Mouse (Mus musculus) heart, adult 2 months (tissue): Measurements from ENCODE around the gene Ctsl. TPM values are rescaled to one million over a fixed set of nuclear protein-coding genes. Genes with fewer than 3 reads are reported as not detected.
A peak's percentile ranks its signal among the peaks of the same experiment; 100 is the strongest.

Source experiments
- DNase-seq, 2 experiments: peaks; one replicate each; pipeline ENCODE4 v3.0.0; 2021
- H3K27ac ChIP-seq: fragments of 200-600 bp; 2 replicates; pipeline ENCODE4 v1.8.1; 2022
- H3K27me3 ChIP-seq: fragments of 200-500 bp; 2 replicates; pipeline ENCODE4 v1.6.1; 2012; ENCODE audit warnings: mild to moderate bottlenecking, low read length, inconsistent platforms, mixed read lengths; ENCODE audit not compliant: control insufficient read depth, insufficient read depth
- H3K36me3 ChIP-seq: fragments of 200-500 bp; 2 replicates; pipeline ENCODE4 v1.6.1; 2012; ENCODE audit warnings: low read length, inconsistent platforms; ENCODE audit not compliant: control insufficient read depth, insufficient read depth
- H3K4me1 ChIP-seq: fragments of 200-500 bp; 2 replicates; pipeline ENCODE4 v1.6.1; 2011; ENCODE audit warnings: low read length; ENCODE audit not compliant: control insufficient read depth, insufficient read depth
- H3K4me3 ChIP-seq: fragments of 200-600 bp; 2 replicates; pipeline ENCODE4 v1.8.1; 2022
- H3K79me2 ChIP-seq: fragments of 200-500 bp; replicated peaks from 2 replicates; pipeline ENCODE4 v1.6.1; 2012; ENCODE audit warnings: mild to moderate bottlenecking, inconsistent platforms, low read length, moderate library complexity, mixed read lengths; ENCODE audit not compliant: control insufficient read depth, insufficient read depth
- H3K9ac ChIP-seq: fragments of 200-500 bp; 2 replicates; pipeline ENCODE4 v1.6.1; 2012; ENCODE audit warnings: low read depth, mild to moderate bottlenecking, control low read depth, inconsistent platforms, low read length, mixed read lengths
- CTCF ChIP-seq: fragments of 200-600 bp; IDR thresholded peaks from 2 replicates; pipeline ENCODE4 v1.8.1; 2022; ENCODE audit warnings: antibody characterized with exemption, mild to moderate bottlenecking, moderate library complexity
- EP300 ChIP-seq: fragments of 200-500 bp; IDR thresholded peaks from 2 replicates; pipeline ENCODE4 v1.6.1; 2011; ENCODE audit warnings: low read depth, low read length, control low read depth; ENCODE audit not compliant: insufficient read depth
- POLR2A ChIP-seq: fragments of 200-500 bp; IDR thresholded peaks from 2 replicates; pipeline ENCODE4 v1.6.1; 2011; ENCODE audit warnings: mild to moderate bottlenecking, low read depth, low read length, control low read depth; ENCODE audit not compliant: insufficient read depth
- WGBS: fragments of 180-500 bp; shearing (Covaris S2); methylation state at CpG from one replicate; pipeline ENCODE4 v1.1.7; 2018; 5-methylcytosine and 5-hydroxymethylcytosine counted together
- intact Hi-C: fragments of 180-260 bp; cut with DNase I; formaldehyde crosslinking; loops from one replicate; pipeline ENCODE4 v1.15.1; 2025
- long read RNA-seq: library from polyadenylated mRNA; stranded (forward); transcript quantifications from one replicate; pipeline ENCODE4 v2.0.0, GENCODE M21; 2021
- polyA plus RNA-seq: library from polyadenylated mRNA; depleted of rRNA; stranded (reverse); fragments of >200 nt; gene quantifications from 2 replicates; pipeline ENCODE4 v1.2.3, GENCODE M21; 2012; rRNA removed
- total RNA-seq, 2 experiments: library from RNA; stranded (reverse); gene quantifications; 2 replicates each; pipeline ENCODE4 v1.2.3; 2021

The Ctsl gene
- 100 to 1,000 TPM; 221 to 288 TPM for total RNA-seq
- polyA plus RNA-seq: 90.0 and 166 TPM in 2 replicates
- long read RNA-seq, transcript Ctsl-201 (8 exons, 1,971 nt): major isoform, 111 of 119 reads
- long read RNA-seq, partial matches to known transcripts: 6 of 119 reads
- long read RNA-seq, other reads (novel, unspliced or antisense): 2 of 119 reads

- Histone ChIP-seq H3K9ac (peak within 1 kb of the TSS; percentile 93), H3K36me3 (peaks cover 21% of the 10 kb centered on the region), H3K4me1 (no peaks in the 10 kb centered on the region), H3K4me3 (peak within 1 kb of the TSS; percentile 89), H3K79me2 (no peaks in the 10 kb centered on the region; the same call in 1 of the 2 replicates), H3K27ac (peak within 1 kb of the TSS; percentile 97), H3K27me3 (no peaks in the 10 kb centered on the region)
- peak; percentile 98 for DNase-seq
- under 1% methylated on average over 43 of the region's 43 CpGs for WGBS
- intact Hi-C loops: loop anchor here (1.0 kb wide), 1 partner anchor 62 kb away; the partner anchor contains the start of gene Cdk20
- TF ChIP-seq CTCF: no peak
- peak; percentile 98 for TF ChIP-seq POLR2A
- TF ChIP-seq EP300: peak; percentile 57; the same call in 1 of the 2 replicates
Measured at GRCm38 (mm10) chr13:64370173-64370940, at the start of gene Ctsl. TSS of gene Ctsl (minus strand) at chr13:64370890.

GRCm38 (mm10) chr13:64416955-64417601 is 46.4 kb upstream of the Ctsl start:
- no peaks in the 10 kb centered on the region for H3K4me1 ChIP-seq
- no peaks in the 10 kb centered on the region for H3K36me3 ChIP-seq
- no peak overlapping the region for H3K27ac ChIP-seq
- intact Hi-C loops: no loop called here
- no peaks in the 10 kb centered on the region for H3K79me2 ChIP-seq
- 50% methylated on average over 5 of the region's 5 CpGs for WGBS
- no peak overlapping the region for H3K9ac ChIP-seq
- H3K4me3 ChIP-seq: no peak overlapping the region
- no peaks in the 10 kb centered on the region for H3K27me3 ChIP-seq
- peak; percentile 44 to 48 for DNase-seq
- TF ChIP-seq CTCF (no peak), EP300 (no peak), POLR2A (no peak)

- no peak for TF ChIP-seq POLR2A
- no peak for TF ChIP-seq CTCF
- TF ChIP-seq EP300: no peak
- H3K27ac ChIP-seq: no peak overlapping the region
- H3K9ac ChIP-seq: no peak overlapping the region
- intact Hi-C loops: no loop called here
- no peaks in the 10 kb centered on the region for H3K36me3 ChIP-seq
- no peak for DNase-seq
- H3K4me1 ChIP-seq: no peaks in the 10 kb centered on the region
- no peak overlapping the region for H3K4me3 ChIP-seq
- H3K79me2 ChIP-seq: no peaks in the 10 kb centered on the region
- WGBS: 81% methylated on average over 2 of the region's 2 CpGs
- no peaks in the 10 kb centered on the region for H3K27me3 ChIP-seq
Measured at GRCm38 (mm10) chr13:64415659-64416058, 45.0 kb upstream of the Ctsl start.

- Histone ChIP-seq H3K9ac (no peak overlapping the region), H3K27ac (no peak overlapping the region), H3K36me3 (no peaks in the 10 kb centered on the region), H3K4me3 (no peak overlapping the region), H3K4me1 (no peaks in the 10 kb centered on the region), H3K79me2 (no peaks in the 10 kb centered on the region), H3K27me3 (no peaks in the 10 kb centered on the region)
- intact Hi-C loops: no loop called here
- DNase-seq: no peak
- TF ChIP-seq CTCF (no peak), POLR2A (no peak), EP300 (no peak)
- WGBS: 46% methylated on average over 2 of the region's 2 CpGs
Measured at GRCm38 (mm10) chr13:64412752-64413257, 42.1 kb upstream of the Ctsl start.

- Histone ChIP-seq H3K79me2 (no peaks in the 10 kb centered on the region), H3K9ac (no peak overlapping the region), H3K27me3 (no peaks in the 10 kb centered on the region), H3K27ac (no peak overlapping the region), H3K4me3 (no peak overlapping the region), H3K4me1 (no peaks in the 10 kb centered on the region), H3K36me3 (no peaks in the 10 kb centered on the region)
- TF ChIP-seq EP300 (no peak), CTCF (no peak), POLR2A (no peak)
- WGBS: 74% methylated on average over 2 of the region's 2 CpGs
- intact Hi-C loops: no loop called here
- DNase-seq: no peak
Measured at GRCm38 (mm10) chr13:64411282-64411681, 40.6 kb upstream of the Ctsl start.
